Mouse (Mus musculus) thymus, adult 2 months (tissue): ENCODE measurements at regions not wholly inside any gene's neighbourhood (a gene's known extent, or its start where the extent isn't known, plus 50 kb on each side); places are given as distances from the start of the nearest gene placed in this dataset.

ENCODE experiments used
- CTCF ChIP-seq: fragments of 200-500 bp; IDR thresholded peaks from 2 replicates; pipeline ENCODE4 v1.5.1; 2012; ENCODE audit warnings: mild to moderate bottlenecking, control low read depth, low read length, moderate library complexity, borderline replicate concordance; ENCODE audit not compliant: control insufficient read depth, poor library complexity, insufficient read depth; ENCODE audit errors: extremely low read depth
- POLR2A ChIP-seq: fragments of 200-500 bp; IDR thresholded peaks from 2 replicates; pipeline ENCODE4 v1.6.1; 2012; ENCODE audit warnings: mild to moderate bottlenecking, low read length, control low read depth, moderate library complexity; ENCODE audit not compliant: control insufficient read depth, poor library complexity, insufficient read depth; ENCODE audit errors: extremely low read depth

DNA sequence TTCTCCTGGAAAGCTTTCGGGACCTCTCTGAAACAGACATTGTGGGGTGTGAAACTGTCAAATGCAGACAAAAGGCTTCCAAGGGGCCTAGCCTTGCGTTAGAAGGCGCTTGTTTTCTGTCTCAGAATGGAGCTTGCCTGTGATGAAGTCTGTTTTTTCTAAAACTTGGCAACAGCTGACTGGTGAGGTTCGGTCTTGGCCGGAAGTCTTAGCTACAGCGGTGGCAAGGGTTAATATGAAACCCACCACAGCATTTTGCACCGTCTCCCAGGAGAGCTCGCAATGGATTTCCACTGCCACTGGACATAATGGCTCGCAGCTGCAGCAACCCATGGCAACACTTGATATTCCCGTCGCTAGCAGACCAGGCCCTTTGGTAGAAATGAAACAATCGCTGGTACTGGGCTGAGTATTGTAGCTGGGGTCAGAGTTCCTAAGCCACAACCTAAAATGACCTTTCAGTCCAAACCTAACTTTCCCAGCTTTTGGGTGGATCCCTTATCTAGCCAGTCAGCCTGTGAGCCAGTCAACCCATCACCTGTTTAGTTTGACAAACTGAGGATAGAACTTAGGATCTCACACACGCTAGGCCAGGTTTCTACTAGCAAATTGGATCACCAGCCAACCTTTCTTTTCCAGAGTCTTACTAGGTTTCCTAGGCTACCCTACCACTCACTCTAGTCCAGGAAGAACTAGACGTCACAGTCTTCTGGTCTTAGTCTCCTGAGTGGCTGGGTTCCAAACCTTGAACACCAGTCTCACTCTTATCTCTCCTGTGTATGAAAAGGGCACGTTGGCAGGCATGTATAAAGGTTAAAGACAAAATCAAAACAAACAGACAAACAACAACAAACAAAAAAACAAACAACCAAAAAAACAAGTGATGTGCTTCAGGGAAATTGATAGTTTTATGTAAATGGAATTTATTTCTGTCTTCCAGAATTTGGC lies 592.7 kb downstream of the Kcnj2 start:
- TF ChIP-seq CTCF (no peak), POLR2A (no peak)
